Mouse (Mus musculus): Measurements from ENCODE around the gene Pramef20. TPM values are rescaled to one million over a fixed set of nuclear protein-coding genes. Genes with fewer than 3 reads are reported as not detected.
"Not testable (repeated sequence)": the region's sequence is repeated elsewhere in the genome, so short reads cannot be mapped to it uniquely, and the experiment has no call there.

Gene Pramef20
- total RNA-seq (2017) = not detected in 3 replicates

GRCm38 (mm10) chr4:144377911-144378310 lies at the start of gene Pramef20:
Gene Pramef20 (minus strand): TSS chr4:144377933.
- no peak for ATAC-seq (replicated peaks; ENCODE audit: insufficient number of reproducible peaks, low FRiP score, low TSS enrichment, poor library complexity, severe bottlenecking)

GRCm38 (mm10) chr4:144424590-144424989 lies 46.9 kb upstream of the Pramef20 start:
- ATAC-seq (replicated peaks; ENCODE audit: insufficient number of reproducible peaks, low FRiP score, low TSS enrichment, poor library complexity, severe bottlenecking) = no peak

- no peak for ATAC-seq (replicated peaks; ENCODE audit: insufficient number of reproducible peaks, low FRiP score, low TSS enrichment, poor library complexity, severe bottlenecking)
Measured at GRCm38 (mm10) chr4:144420644-144421043, 42.9 kb upstream of the Pramef20 start.

GRCm38 (mm10) chr4:144408290-144408689 lies 30.6 kb upstream of the Pramef20 start, which contains the start of gene Pramef12:
Gene Pramef12 (minus strand): TSS chr4:144408464.
- ATAC-seq (replicated peaks; ENCODE audit: insufficient number of reproducible peaks, low FRiP score, low TSS enrichment, poor library complexity, severe bottlenecking) = no peak

GRCm38 (mm10) chr4:144406261-144406660 lies 28.5 kb upstream of the Pramef20 start:
- no peak for ATAC-seq (replicated peaks; ENCODE audit: insufficient number of reproducible peaks, low FRiP score, low TSS enrichment, poor library complexity, severe bottlenecking)

- no peak for ATAC-seq (replicated peaks; ENCODE audit: insufficient number of reproducible peaks, low FRiP score, low TSS enrichment, poor library complexity, severe bottlenecking)
Measured at GRCm38 (mm10) chr4:144404456-144405086, 26.8 kb upstream of the Pramef20 start.

GRCm38 (mm10) chr4:144402712-144403111 lies 25.0 kb upstream of the Pramef20 start:
- no peak for ATAC-seq (replicated peaks; ENCODE audit: insufficient number of reproducible peaks, low FRiP score, low TSS enrichment, poor library complexity, severe bottlenecking)

GRCm38 (mm10) chr4:144396316-144396715 lies 18.6 kb upstream of the Pramef20 start:
- no peak for ATAC-seq (replicated peaks; ENCODE audit: insufficient number of reproducible peaks, low FRiP score, low TSS enrichment, poor library complexity, severe bottlenecking)

- not testable (repeated sequence) for ATAC-seq (replicated peaks; ENCODE audit: insufficient number of reproducible peaks, low FRiP score, low TSS enrichment, poor library complexity, severe bottlenecking)
Measured at GRCm38 (mm10) chr4:144357642-144358041, 20.1 kb downstream of the Pramef20 start, which contains the start of gene Gm13119. Gene Gm13119 (plus strand): TSS chr4:144357942.

GRCm38 (mm10) chr4:144335856-144336255 lies 41.9 kb downstream of the Pramef20 start:
- not testable (repeated sequence) for ATAC-seq (replicated peaks; ENCODE audit: insufficient number of reproducible peaks, low FRiP score, low TSS enrichment, poor library complexity, severe bottlenecking)

- ATAC-seq (replicated peaks; ENCODE audit: insufficient number of reproducible peaks, low FRiP score, low TSS enrichment, poor library complexity, severe bottlenecking) = not testable (repeated sequence)
Measured at GRCm38 (mm10) chr4:144329949-144330348, 47.8 kb downstream of the Pramef20 start, which contains the start of gene Gm13128. Gene Gm13128 (plus strand): TSS chr4:144330249.

Other genes starting within 250 kb of the Pramef20 start
- gene Oog3, start 215.3 kb downstream of the Pramef20 start, total RNA-seq (2017) = not detected in 3 replicates
- gene Oog2, start 187.2 kb downstream of the Pramef20 start, total RNA-seq (2017) = not detected in 3 replicates
- gene C87977, start 164.6 kb downstream of the Pramef20 start, total RNA-seq (2017) = not detected in 3 replicates
- not detected in 3 replicates for gene Pramel5, start 97.4 kb downstream of the Pramef20 start, total RNA-seq (2017)
- gene Gm13128, start 47.7 kb downstream of the Pramef20 start, total RNA-seq (2017) = not detected in 3 replicates
- not detected in 3 replicates for gene Gm13119, start 20.0 kb downstream of the Pramef20 start, total RNA-seq (2017)
- not detected in 3 replicates for gene Pramef12, start 30.5 kb upstream of the Pramef20 start, total RNA-seq (2017)
- gene 1700012P22Rik, start 60.8 kb upstream of the Pramef20 start, total RNA-seq (2017) = not detected in 3 replicates
- not detected in 3 replicates for gene Gm9944, start 75.4 kb upstream of the Pramef20 start, total RNA-seq (2017)
- not detected in 3 replicates for gene Aadacl3, start 85.8 kb upstream of the Pramef20 start, total RNA-seq (2017)
- not detected in 3 replicates for gene 9430007A20Rik, start 141.9 kb upstream of the Pramef20 start, total RNA-seq (2017)
- not detected in 3 replicates for gene Gm13124, start 187.2 kb upstream of the Pramef20 start, total RNA-seq (2017)
- gene Aadacl4, start 235.8 kb upstream of the Pramef20 start, total RNA-seq (2017) = not detected in 3 replicates

All from monocyte, adult 5-6 weeks (primary cell).